Mouse (Mus musculus): ENCODE results near the gene Gtpbp1.

DNA sequence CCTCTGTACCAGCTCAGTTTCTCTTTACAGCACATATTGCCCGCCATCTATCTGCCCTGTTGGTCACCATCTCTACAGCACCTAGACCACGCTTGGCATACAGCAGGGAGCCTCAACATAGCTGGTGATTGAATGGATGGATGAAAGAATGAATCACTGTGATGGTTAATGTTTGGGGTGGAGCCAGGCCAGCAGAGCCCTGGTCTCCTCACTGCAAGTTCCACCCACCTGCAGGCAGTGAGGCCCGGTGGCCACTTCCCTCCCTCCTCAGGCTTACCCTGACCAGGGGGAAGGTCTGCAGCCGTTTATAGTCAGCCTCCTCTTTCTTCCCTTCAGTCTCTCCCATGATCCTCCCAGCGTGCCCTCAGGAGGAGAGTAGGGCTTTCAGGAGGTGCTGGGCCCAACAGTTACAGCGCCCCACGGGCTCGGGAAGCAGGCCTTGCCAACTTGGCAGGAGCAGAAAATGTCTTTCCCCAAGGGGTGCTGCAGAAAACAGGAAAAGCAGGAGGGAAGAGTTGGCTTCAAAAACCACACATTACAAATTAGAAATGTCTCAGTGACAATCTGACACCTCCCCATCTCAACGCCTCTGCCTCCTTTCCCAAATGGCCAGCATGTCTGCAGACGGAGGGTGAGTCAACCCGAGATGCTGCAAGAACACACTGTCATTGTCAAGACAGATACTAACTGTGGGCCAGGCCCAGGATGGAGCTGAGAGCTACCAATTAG lies 74.1 kb downstream of the Gtpbp1 start:
- TF ChIP-seq EP300 (IDR thresholded peaks at IDR 0.05; ENCODE audit: insufficient read depth, low read depth, low read length), result no peak
- no peak for TF ChIP-seq CTCF (IDR thresholded peaks at IDR 0.05)
- TF ChIP-seq POLR2A (IDR thresholded peaks at IDR 0.05; ENCODE audit: insufficient read depth, low read depth, low read length), result no peak
